Comparison of ENCODE assay signal across 15 mouse cellular contexts in genomic region chr12:8758029-8758428, GRCm38 (mm10). TPM values are rescaled to one million over a fixed set of nuclear protein-coding genes. Genes with fewer than 3 reads are reported as not detected.
DNase-seq lines count a peak whose midpoint lies in the region; ATAC-seq and TF ChIP-seq lines count a peak whose summit lies in the region.
"Had no signal": no experiment of that assay in that cellular context is flagged by ENCODE, and none has a peak within 500 bp of the region (broad histone marks: within the 10 kb centered on the region; RNA-seq: fewer than 3 reads in every experiment).

No protein-coding gene starts in this region.

- DNase-seq in forebrain, postnatal 0 days = no peak
- DNase-seq in kidney, postnatal 10 days = peak; percentile 3
- no peak for DNase-seq in kidney, postnatal 25 days
- peak; percentile 12 for DNase-seq in neural tube, embryonic 10.5 days (ENCODE audit: extremely low spot score, low spot score)
- no peak for DNase-seq in cerebellum, postnatal 25 days
- no peak for DNase-seq in cerebellum, postnatal 4 days (ENCODE audit: low spot score in 2 of 2)
- DNase-seq: B cell, adult 2 months; cerebellum, adult 11-12 months; lung, postnatal 36 days; midbrain, embryonic 14.5 days; thymus, postnatal 25 days had no signal

- H3K9ac ChIP-seq in forebrain, postnatal 0 days = no peak overlapping the region
- no peak overlapping the region for H3K9ac ChIP-seq in forebrain, embryonic 12.5 days
- H3K9ac ChIP-seq in neural tube, embryonic 15.5 days (replicated peaks) = no peak overlapping the region
- H3K9ac ChIP-seq: neural tube, embryonic 12.5 days; stomach, embryonic 15.5 days had no signal

- H3K27me3 ChIP-seq in forebrain, postnatal 0 days (ENCODE audit: insufficient read depth, low read length) = no peaks in the 10 kb centered on the region
- H3K27me3 ChIP-seq in forebrain, embryonic 12.5 days = no peaks in the 10 kb centered on the region
- H3K27me3 ChIP-seq in neural tube, embryonic 15.5 days (replicated peaks) = no peaks in the 10 kb centered on the region
- H3K27me3 ChIP-seq: neural tube, embryonic 12.5 days; stomach, embryonic 15.5 days had no signal

- peak; percentile 34; the same call in 1 of the 2 replicates for TF ChIP-seq CTCF in forebrain, postnatal 0 days (IDR thresholded peaks at IDR 0.05; ENCODE audit: low read depth)

- H3K4me1 ChIP-seq in forebrain, postnatal 0 days (ENCODE audit: insufficient read depth) = no peaks in the 10 kb centered on the region
- no peaks in the 10 kb centered on the region for H3K4me1 ChIP-seq in forebrain, embryonic 12.5 days
- H3K4me1 ChIP-seq in neural tube, embryonic 15.5 days = no peaks in the 10 kb centered on the region
- H3K4me1 ChIP-seq: neural tube, embryonic 12.5 days; stomach, embryonic 15.5 days had no signal

- 0 out of 2 replicates have a peak, but pooled peaks cover 10% of the 10 kb centered on the region for H3K36me3 ChIP-seq in forebrain, postnatal 0 days (ENCODE audit: insufficient read depth)
- peaks cover 46% of the 10 kb centered on the region for H3K36me3 ChIP-seq in forebrain, embryonic 12.5 days (replicated peaks)
- peaks cover 18% of the 10 kb centered on the region for H3K36me3 ChIP-seq in neural tube, embryonic 15.5 days

- H3K4me2 ChIP-seq in forebrain, postnatal 0 days (ENCODE audit: low read depth) = no peak overlapping the region
- no peak overlapping the region for H3K4me2 ChIP-seq in forebrain, embryonic 12.5 days
- H3K4me2 ChIP-seq in neural tube, embryonic 15.5 days = no peak overlapping the region
- H3K4me2 ChIP-seq: neural tube, embryonic 12.5 days; stomach, embryonic 15.5 days had no signal

- WGBS in forebrain, postnatal 0 days = 97% methylated on average over 3 of the region's 3 CpGs
- WGBS in forebrain, embryonic 12.5 days = 99% methylated on average over 3 of the region's 3 CpGs
- WGBS in neural tube, embryonic 15.5 days = 97% methylated on average over 3 of the region's 3 CpGs

- ATAC-seq in forebrain, postnatal 0 days = no peak
- ATAC-seq in forebrain, embryonic 12.5 days (ENCODE audit: low FRiP score) = no peak
- no peak for ATAC-seq in neural tube, embryonic 15.5 days (ENCODE audit: low FRiP score)

- no peak overlapping the region for H3K27ac ChIP-seq in forebrain, postnatal 0 days (ENCODE audit: low read depth, low read length)
- H3K27ac ChIP-seq in forebrain, embryonic 12.5 days = no peak overlapping the region
- H3K27ac ChIP-seq in neural tube, embryonic 15.5 days (replicated peaks) = no peak overlapping the region
- H3K27ac ChIP-seq: neural tube, embryonic 12.5 days; stomach, embryonic 15.5 days had no signal

- H3K4me3 ChIP-seq in forebrain, postnatal 0 days (ENCODE audit: low read depth, low read length) = no peak overlapping the region
- no peak overlapping the region for H3K4me3 ChIP-seq in forebrain, embryonic 12.5 days (replicated peaks)
- H3K4me3 ChIP-seq in neural tube, embryonic 15.5 days (replicated peaks) = no peak overlapping the region
- H3K4me3 ChIP-seq: neural tube, embryonic 12.5 days; stomach, embryonic 15.5 days had no signal

- no peaks in the 10 kb centered on the region for H3K9me3 ChIP-seq in forebrain, postnatal 0 days (ENCODE audit: low read length)
- H3K9me3 ChIP-seq in forebrain, embryonic 12.5 days = no peaks in the 10 kb centered on the region
- no peaks in the 10 kb centered on the region for H3K9me3 ChIP-seq in neural tube, embryonic 15.5 days (replicated peaks)
- H3K9me3 ChIP-seq: stomach, embryonic 15.5 days had no signal

RNA-seq across cellular contexts. Expression of gene Sdc1, which starts 13.1 kb away (rescaled TPM):
- total RNA-seq in forebrain, postnatal 0 days (2014; rRNA removed) = 12.4 and 19.4 TPM in 2 replicates
- 15.2 and 17.7 TPM in 2 replicates for polyA plus RNA-seq in forebrain, postnatal 0 days (2015; fragmentation: Nextera tagmentation; extraction: Ambion mirVana)
- polyA plus RNA-seq in forebrain, embryonic 12.5 days (2016; fragmentation: Nextera tagmentation; extraction: Ambion mirVana) = 70.3 and 72.7 TPM in 2 replicates
- 15.0 and 26.1 TPM in 2 replicates for polyA plus RNA-seq in neural tube, embryonic 15.5 days (2015; fragmentation: Nextera tagmentation; extraction: Ambion mirVana)

Comparison
In these comparisons a context has a peak if more than half of its experiments do, and no peak if none do; other contexts are left out.
1. DNase-seq: peak in kidney, postnatal 10 days (single experiment) and neural tube, embryonic 10.5 days (single experiment); none in forebrain, postnatal 0 days (single experiment), kidney, postnatal 25 days (0 of 2), cerebellum, postnatal 25 days (0 of 2) and cerebellum, postnatal 4 days (0 of 2).